Mouse (Mus musculus) spleen, adult 2 months (tissue): ENCODE measurements around the gene Mtmr10. TPM values are rescaled to one million over a fixed set of nuclear protein-coding genes. Genes with fewer than 3 reads are reported as not detected.

Experiments
- DNase-seq, 2 experiments: peaks; one replicate each; pipeline versions ENCODE4 v3.0.0 to v3.0.0-alpha.2; 2012 to 2021; ENCODE audit warnings: low spot score in 2 of 2, low read depth in 1 of 2
- H3K27ac ChIP-seq: fragments of 200-500 bp; 2 replicates; pipeline ENCODE4 v1.5.1; 2012; ENCODE audit warnings: low read length, inconsistent platforms; ENCODE audit not compliant: insufficient read depth
- H3K27me3 ChIP-seq: fragments of 200-500 bp; 2 replicates; pipeline ENCODE4 v1.6.1; 2012; ENCODE audit warnings: mild to moderate bottlenecking, moderate library complexity, low read length, inconsistent platforms; ENCODE audit not compliant: control insufficient read depth, insufficient read depth
- H3K36me3 ChIP-seq: fragments of 200-500 bp; 2 replicates; pipeline ENCODE4 v1.6.1; 2012; ENCODE audit warnings: mild to moderate bottlenecking, low read length, inconsistent platforms; ENCODE audit not compliant: control insufficient read depth, insufficient read depth
- H3K4me1 ChIP-seq: fragments of 200-500 bp; 2 replicates; pipeline ENCODE4 v1.6.1; 2011; ENCODE audit warnings: inconsistent platforms; ENCODE audit not compliant: control insufficient read depth, insufficient read depth, insufficient read length
- H3K4me3 ChIP-seq: fragments of 200-500 bp; 2 replicates; pipeline ENCODE4 v1.5.1; 2011; ENCODE audit warnings: mild to moderate bottlenecking, inconsistent platforms; ENCODE audit not compliant: insufficient read depth, insufficient read length; ENCODE audit errors: extremely low read depth
- CTCF ChIP-seq: fragments of 200-500 bp; IDR thresholded peaks from 2 replicates; pipeline ENCODE4 v1.5.1; 2011; ENCODE audit warnings: mild to moderate bottlenecking, inconsistent platforms; ENCODE audit not compliant: insufficient read depth, insufficient read length, insufficient replicate concordance; ENCODE audit errors: extremely low read depth
- POLR2A ChIP-seq: fragments of 200-500 bp; IDR thresholded peaks from 2 replicates; pipeline ENCODE4 v1.6.1; 2011; ENCODE audit warnings: low read depth, low read length, inconsistent platforms
- WGBS: fragments of 180-500 bp; shearing (Covaris S2); methylation state at CpG from one replicate; pipeline ENCODE4 v1.1.7; 2018; 5-methylcytosine and 5-hydroxymethylcytosine counted together
- polyA plus RNA-seq: library from polyadenylated mRNA; depleted of rRNA; stranded (reverse); fragments of >200 nt; gene quantifications from 2 replicates; pipeline ENCODE4 v1.2.3, GENCODE M21; 2012

Mtmr10 gene
- polyA plus RNA-seq, 1 experiment, result 1.9 TPM

DNA sequence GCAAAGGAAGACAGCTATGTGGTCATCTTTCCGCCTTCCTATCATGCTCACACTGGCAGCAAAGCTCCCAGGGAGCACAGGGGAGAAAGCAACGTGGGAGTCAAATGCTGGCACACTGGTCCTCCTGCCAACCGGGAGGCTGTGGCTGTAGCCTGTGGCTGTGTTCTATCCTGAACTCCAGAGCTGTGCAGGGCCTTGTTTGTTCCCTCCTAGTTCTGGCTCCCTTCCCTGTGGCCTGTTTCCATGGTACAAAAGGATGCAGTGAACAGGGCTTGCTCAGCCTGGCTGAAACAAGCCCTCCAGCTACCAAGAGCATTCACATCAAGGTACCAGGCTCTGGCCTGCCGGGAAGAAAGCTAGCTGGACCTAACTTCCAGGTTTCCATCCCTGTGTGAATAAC, 63.6 kb downstream of the Mtmr10 start:
- Histone ChIP-seq H3K27me3 (no peaks in the 10 kb centered on the region), H3K4me3 (no peak overlapping the region), H3K27ac (no peak overlapping the region), H3K36me3 (peaks cover 13% of the 10 kb centered on the region), H3K4me1 (no peaks in the 10 kb centered on the region)
- 89% methylated on average over 4 of the region's 4 CpGs for WGBS
- TF ChIP-seq CTCF, result no peak
- no peak for TF ChIP-seq POLR2A
- DNase-seq, result no peak

DNA sequence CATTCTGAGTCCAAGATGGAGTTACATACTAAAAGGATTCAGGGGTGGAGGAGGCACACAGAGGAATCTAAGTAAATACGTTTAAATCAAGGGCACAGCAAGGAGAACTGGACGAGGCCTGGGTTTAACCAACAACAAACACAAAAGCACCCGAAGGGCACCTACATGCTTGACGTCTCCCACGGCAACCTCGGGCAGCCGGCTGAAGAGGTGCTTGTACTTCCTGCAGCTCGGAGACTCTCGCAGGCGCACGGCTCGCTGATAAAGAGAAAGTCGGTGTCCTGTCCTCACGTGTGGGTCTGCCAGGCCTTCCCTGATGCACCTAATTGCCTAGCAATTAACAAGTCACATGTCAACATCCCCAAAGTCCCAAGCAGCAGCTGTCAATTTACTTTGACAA, 66.8 kb downstream of the Mtmr10 start:
- peaks cover 15% of the 10 kb centered on the region for H3K36me3 ChIP-seq
- WGBS, result 94% methylated on average over 14 of the region's 14 CpGs
- TF ChIP-seq POLR2A (no peak), CTCF (no peak)
- no peak for DNase-seq
- H3K27ac ChIP-seq, result no peak overlapping the region
- H3K4me3 ChIP-seq, result no peak overlapping the region
- H3K4me1 ChIP-seq, result no peaks in the 10 kb centered on the region
- no peaks in the 10 kb centered on the region for H3K27me3 ChIP-seq

DNA sequence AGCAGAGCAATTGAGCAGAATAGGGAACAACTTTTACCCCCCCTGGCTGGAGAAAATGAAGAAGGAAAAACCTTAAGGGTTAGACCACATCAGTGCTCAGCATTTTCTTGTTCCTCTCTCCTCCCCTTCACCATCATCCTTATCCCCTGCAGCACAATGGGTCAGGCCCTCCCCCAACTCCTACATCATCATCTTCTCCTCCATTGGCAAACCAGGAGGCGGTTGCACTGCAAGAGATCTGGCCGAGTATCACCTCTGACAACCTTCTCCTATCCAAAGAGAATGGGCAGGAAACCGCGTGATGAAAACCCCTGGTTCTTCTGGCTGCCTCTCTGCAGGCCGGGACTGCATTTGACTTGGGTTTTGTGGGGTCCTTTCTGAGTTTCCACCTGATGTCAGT, 69.2 kb downstream of the Mtmr10 start:
- Histone ChIP-seq H3K27ac (0 out of 2 replicates have a peak overlapping the region, but pooled peaks have one; percentile 20), H3K36me3 (peaks cover 17% of the 10 kb centered on the region), H3K4me1 (no peaks in the 10 kb centered on the region), H3K27me3 (no peaks in the 10 kb centered on the region), H3K4me3 (no peak overlapping the region)
- WGBS, result 83% methylated on average over 5 of the region's 5 CpGs
- no peak for TF ChIP-seq POLR2A
- no peak for TF ChIP-seq CTCF
- no peak for DNase-seq

DNA sequence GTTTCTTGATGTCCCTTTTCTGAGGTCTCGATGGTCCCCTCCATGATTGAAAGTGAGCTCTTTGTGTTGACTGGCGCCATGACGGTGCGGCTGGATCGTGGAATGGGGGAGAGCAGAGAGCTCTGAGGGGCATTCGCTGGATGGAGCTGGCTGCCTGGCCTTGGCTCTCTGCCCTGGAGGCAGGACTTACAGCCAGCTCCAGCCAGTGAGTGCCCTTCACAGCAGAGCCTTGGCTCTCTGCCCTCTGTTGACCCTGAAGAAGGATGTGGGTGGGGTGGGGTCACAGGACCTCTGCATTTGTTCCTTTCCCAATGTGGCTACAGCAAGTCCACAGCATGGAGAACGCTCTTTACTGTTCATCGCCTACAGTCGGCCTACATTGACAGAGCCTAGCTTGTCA, 70.0 kb downstream of the Mtmr10 start:
- Histone ChIP-seq H3K27ac (peak overlapping the region; percentile 83), H3K36me3 (peaks cover 22% of the 10 kb centered on the region), H3K27me3 (no peaks in the 10 kb centered on the region), H3K4me1 (no peaks in the 10 kb centered on the region), H3K4me3 (no peak overlapping the region)
- WGBS, result 89% methylated on average over 9 of the region's 9 CpGs
- DNase-seq, result peak in 1 of 2 experiments; percentile 12
- TF ChIP-seq POLR2A (no peak), CTCF (no peak)

DNA sequence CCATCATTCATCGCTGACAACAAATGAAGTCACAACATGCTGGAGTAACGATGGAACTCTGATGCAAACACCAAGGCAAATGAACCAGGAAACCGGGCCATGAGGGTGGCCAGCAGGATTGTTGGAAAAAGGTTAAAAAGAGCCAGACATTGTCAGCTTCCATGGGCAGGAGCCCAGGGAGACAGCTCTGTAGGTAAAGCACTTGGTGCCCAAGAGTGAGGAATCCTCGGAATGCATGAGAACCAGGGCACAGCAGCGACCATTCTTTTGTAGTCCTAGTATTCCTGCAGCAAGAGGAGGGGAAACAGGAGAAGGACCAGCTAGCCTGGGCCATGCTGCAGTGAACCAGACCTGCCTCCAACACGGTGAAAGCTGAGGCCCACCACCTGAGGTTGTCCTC, 71.2 kb downstream of the Mtmr10 start:
- no peak overlapping the region for H3K4me3 ChIP-seq
- H3K36me3 ChIP-seq, result peaks cover 27% of the 10 kb centered on the region
- WGBS, result 97% methylated on average over 6 of the region's 6 CpGs
- H3K27ac ChIP-seq, result no peak overlapping the region
- H3K4me1 ChIP-seq, result no peaks in the 10 kb centered on the region
- TF ChIP-seq CTCF, result no peak
- H3K27me3 ChIP-seq, result no peaks in the 10 kb centered on the region
- no peak for DNase-seq

DNA sequence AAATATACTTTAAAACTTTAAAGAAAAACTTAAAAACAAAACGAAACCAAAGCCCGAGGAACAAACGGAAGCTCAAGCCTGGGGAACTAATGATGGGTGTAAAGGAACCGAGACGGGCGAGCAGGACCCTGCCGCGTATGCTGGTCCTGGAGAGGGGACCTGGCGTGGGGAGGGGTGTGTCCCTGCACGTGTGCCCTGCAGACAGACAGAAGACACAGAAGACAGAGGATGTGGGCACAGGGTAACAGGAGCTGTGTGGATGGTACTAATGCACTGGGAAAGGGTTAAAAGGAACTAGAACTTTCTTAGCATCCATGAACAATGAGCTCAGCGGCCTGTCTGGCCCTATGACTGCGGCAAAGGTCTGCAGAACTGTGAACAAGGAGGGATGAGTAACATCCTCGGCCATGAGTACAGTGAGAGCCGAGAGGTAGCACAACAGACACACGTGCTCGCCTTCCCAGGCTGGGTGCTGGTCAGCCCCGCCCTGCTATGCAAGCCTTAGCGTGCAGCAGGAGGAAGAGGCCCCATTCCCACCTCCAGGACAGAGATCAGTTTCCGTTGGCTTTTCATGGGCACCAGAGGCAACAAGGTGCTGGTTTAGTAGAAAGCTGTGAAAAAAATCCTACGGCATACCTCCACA, 72.6 kb downstream of the Mtmr10 start:
- H3K27me3 ChIP-seq, result no peaks in the 10 kb centered on the region
- no peak overlapping the region for H3K27ac ChIP-seq
- no peaks in the 10 kb centered on the region for H3K4me1 ChIP-seq
- WGBS, result 92% methylated on average over 20 of the region's 20 CpGs
- H3K36me3 ChIP-seq, result peaks cover 28% of the 10 kb centered on the region
- TF ChIP-seq CTCF, result no peak
- TF ChIP-seq POLR2A, result no peak
- DNase-seq, result no peak
- no peak overlapping the region for H3K4me3 ChIP-seq

DNA sequence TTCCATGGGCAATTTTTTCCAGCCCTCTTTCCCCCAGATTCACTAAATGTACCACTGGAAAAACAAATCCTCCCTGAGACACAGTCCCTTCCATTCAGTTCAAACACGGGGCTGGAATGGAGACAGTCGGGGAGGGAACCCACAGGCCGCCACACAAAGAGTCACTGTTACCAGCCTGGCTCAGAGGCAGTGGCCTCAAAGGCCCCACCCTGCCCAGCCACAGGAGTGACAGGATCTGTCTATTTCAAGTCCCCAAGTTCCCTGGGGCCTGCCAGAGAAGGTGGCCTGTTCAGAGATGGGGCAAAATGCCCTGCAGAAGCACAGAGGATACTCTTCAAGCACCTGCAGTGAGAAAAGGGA, 73.1 kb downstream of the Mtmr10 start:
- Histone ChIP-seq H3K4me3 (no peak overlapping the region), H3K36me3 (peaks cover 31% of the 10 kb centered on the region), H3K27me3 (no peaks in the 10 kb centered on the region), H3K27ac (no peak overlapping the region), H3K4me1 (no peaks in the 10 kb centered on the region)
- WGBS, result 90% methylated on average over 3 of the region's 3 CpGs
- TF ChIP-seq CTCF (no peak), POLR2A (no peak)
- no peak for DNase-seq
